Mouse (Mus musculus) liver, postnatal 0 days (tissue): ENCODE measurements at regions not wholly inside any gene's neighbourhood (a gene's known extent, or its start where the extent isn't known, plus 50 kb on each side); places are given as distances from the start of the nearest gene placed in this dataset.

Source experiments
- CTCF ChIP-seq: sonication (generic); IDR thresholded peaks from 2 replicates; pipeline ENCODE4 v1.5.1; 2016; ENCODE audit warnings: antibody characterized with exemption, low read depth
- EP300 ChIP-seq: IDR thresholded peaks from 2 replicates; pipeline ENCODE4 v1.6.1; 2016; ENCODE audit warnings: antibody characterized with exemption, low read depth, mild to moderate bottlenecking

DNA sequence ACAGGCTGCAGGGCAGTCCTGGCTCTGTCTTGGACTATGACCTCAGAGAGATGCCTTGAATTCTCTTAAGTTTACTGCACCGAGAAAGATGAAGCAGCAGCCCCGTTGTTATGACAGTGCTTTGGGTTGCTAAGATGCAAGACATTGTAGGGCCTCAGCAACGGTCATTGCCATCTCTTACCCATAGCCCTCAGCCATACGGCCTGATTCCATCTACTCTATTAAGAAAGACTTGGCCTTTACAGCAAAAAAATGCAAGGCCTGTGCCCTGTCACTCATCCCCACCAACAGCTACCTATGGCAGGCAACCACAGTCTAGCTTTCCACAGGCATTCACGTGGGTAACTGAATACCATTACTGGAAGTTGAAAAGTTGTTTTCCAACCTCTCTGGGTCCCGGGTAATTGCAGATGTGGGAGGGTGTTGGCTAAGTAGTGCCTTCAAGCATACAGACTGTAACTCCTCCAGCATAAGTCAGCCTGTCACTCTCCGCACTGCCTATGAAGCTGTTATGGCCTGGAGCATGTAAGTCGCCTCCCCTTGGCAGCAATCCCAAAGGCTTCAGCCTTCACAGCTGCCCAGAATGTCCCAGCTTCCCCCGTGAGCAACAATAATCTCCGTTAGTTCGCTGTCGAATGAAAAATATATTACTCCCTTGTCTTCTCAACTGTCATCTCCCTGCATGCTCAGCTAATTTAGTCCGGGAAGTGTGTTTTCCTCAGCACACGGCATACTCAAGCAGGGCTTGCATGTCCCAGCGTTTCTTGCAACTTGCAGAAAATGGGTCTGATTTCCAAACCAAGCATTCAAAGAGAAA, 112.3 kb upstream of the Snx19 start:
- TF ChIP-seq CTCF (no peak), EP300 (no peak)
